Mouse (Mus musculus) testis, adult 2 months (tissue): ENCODE results near the gene Hook2. TPM values are rescaled to one million over a fixed set of nuclear protein-coding genes. Genes with fewer than 3 reads are reported as not detected.
A peak's percentile ranks its signal among the peaks of the same experiment; 100 is the strongest.

Experiments
- H3K27ac ChIP-seq: fragments of 200-500 bp; 2 replicates; pipeline ENCODE4 v1.5.1; 2012; ENCODE audit warnings: low read depth, low read length; ENCODE audit not compliant: control insufficient read depth, insufficient read depth
- H3K27me3 ChIP-seq: fragments of 200-500 bp; 2 replicates; pipeline ENCODE4 v1.6.1; 2012; ENCODE audit warnings: mild to moderate bottlenecking, low read length, moderate library complexity; ENCODE audit not compliant: control insufficient read depth, insufficient read depth
- H3K36me3 ChIP-seq: fragments of 200-500 bp; 2 replicates; pipeline ENCODE4 v1.6.1; 2012; ENCODE audit warnings: mild to moderate bottlenecking, low read length; ENCODE audit not compliant: control insufficient read depth, insufficient read depth
- H3K4me1 ChIP-seq: fragments of 200-500 bp; 2 replicates; pipeline ENCODE4 v1.6.1; 2012; ENCODE audit warnings: low read length; ENCODE audit not compliant: control insufficient read depth, insufficient read depth
- H3K4me3 ChIP-seq: fragments of 200-500 bp; 2 replicates; pipeline ENCODE4 v1.5.1; 2012; ENCODE audit warnings: low read depth, mild to moderate bottlenecking, low read length, moderate library complexity, mixed read lengths; ENCODE audit not compliant: control insufficient read depth
- CTCF ChIP-seq: fragments of 200-500 bp; IDR thresholded peaks from 2 replicates; pipeline ENCODE4 v1.5.1; 2012; ENCODE audit warnings: low read depth, mild to moderate bottlenecking, inconsistent platforms, low read length, moderate library complexity; ENCODE audit not compliant: control insufficient read depth, insufficient read depth, insufficient replicate concordance
- POLR2A ChIP-seq: fragments of 200-500 bp; IDR thresholded peaks from 2 replicates; pipeline ENCODE4 v1.6.1; 2012; ENCODE audit warnings: low read depth, mild to moderate bottlenecking, inconsistent platforms, low read length, moderate library complexity; ENCODE audit not compliant: control insufficient read depth
- polyA plus RNA-seq: library from polyadenylated mRNA; depleted of rRNA; stranded (reverse); fragments of >200 nt; gene quantifications from 2 replicates; pipeline ENCODE4 v1.2.3, GENCODE M21; 2012

Gene Hook2
- polyA plus RNA-seq, 1 experiment: 55.4 TPM

- H3K36me3 ChIP-seq: no peaks in the 10 kb centered on the region
- H3K27ac ChIP-seq: peak overlapping the region; percentile 48; the same call in 1 of the 2 replicates
- peaks cover 32% of the 10 kb centered on the region for H3K4me1 ChIP-seq
- TF ChIP-seq POLR2A: no peak
- TF ChIP-seq CTCF: no peak
- H3K4me3 ChIP-seq: peak overlapping the region; percentile 85
- no peaks in the 10 kb centered on the region for H3K27me3 ChIP-seq
Observed at GRCm38 (mm10) chr8:84990836-84991235, 433 bp downstream of the Hook2 start.

GRCm38 (mm10) chr8:84994375-84994774 is 4.0 kb downstream of the Hook2 start:
- Histone ChIP-seq H3K27ac (no peak overlapping the region), H3K4me3 (no peak overlapping the region), H3K36me3 (no peaks in the 10 kb centered on the region), H3K4me1 (peaks cover 25% of the 10 kb centered on the region), H3K27me3 (no peaks in the 10 kb centered on the region)
- TF ChIP-seq CTCF (no peak), POLR2A (no peak)

- Histone ChIP-seq H3K4me3 (peak overlapping the region; percentile 77), H3K36me3 (no peaks in the 10 kb centered on the region), H3K27ac (no peak overlapping the region; the same call in 1 of the 2 replicates), H3K4me1 (peaks cover 23% of the 10 kb centered on the region), H3K27me3 (no peaks in the 10 kb centered on the region)
- TF ChIP-seq CTCF: no peak
- peak; percentile 63; the same call in 1 of the 2 replicates for TF ChIP-seq POLR2A
Observed at GRCm38 (mm10) chr8:84995680-84996079, 5.3 kb downstream of the Hook2 start.

- no peaks in the 10 kb centered on the region for H3K36me3 ChIP-seq
- TF ChIP-seq POLR2A: no peak
- no peak for TF ChIP-seq CTCF
- H3K27ac ChIP-seq: no peak overlapping the region
- H3K27me3 ChIP-seq: no peaks in the 10 kb centered on the region
- peaks cover 16% of the 10 kb centered on the region for H3K4me1 ChIP-seq
- H3K4me3 ChIP-seq: peak overlapping the region; percentile 56
Observed at GRCm38 (mm10) chr8:84996978-84997377, 6.6 kb downstream of the Hook2 start.

GRCm38 (mm10) chr8:84997649-84998295 is 7.4 kb downstream of the Hook2 start:
- Histone ChIP-seq H3K27me3 (no peaks in the 10 kb centered on the region), H3K4me1 (peaks cover 16% of the 10 kb centered on the region), H3K36me3 (no peaks in the 10 kb centered on the region), H3K27ac (no peak overlapping the region), H3K4me3 (peak overlapping the region; percentile 56)
- TF ChIP-seq POLR2A: no peak
- TF ChIP-seq CTCF: peak; percentile 87; the same call in 1 of the 2 replicates

GRCm38 (mm10) chr8:85007686-85008085 is 17.3 kb downstream of the Hook2 start:
- Histone ChIP-seq H3K27ac (no peak overlapping the region), H3K4me1 (peaks cover 13% of the 10 kb centered on the region), H3K27me3 (no peaks in the 10 kb centered on the region), H3K36me3 (no peaks in the 10 kb centered on the region), H3K4me3 (peak overlapping the region; percentile 66)
- no peak for TF ChIP-seq POLR2A
- peak; percentile 77 for TF ChIP-seq CTCF

- Histone ChIP-seq H3K27ac (no peak overlapping the region), H3K36me3 (no peaks in the 10 kb centered on the region), H3K4me3 (no peak overlapping the region), H3K27me3 (no peaks in the 10 kb centered on the region), H3K4me1 (peaks cover 16% of the 10 kb centered on the region)
- no peak for TF ChIP-seq POLR2A
- no peak for TF ChIP-seq CTCF
Observed at GRCm38 (mm10) chr8:85011242-85011641, 20.8 kb downstream of the Hook2 start.
